Mouse (Mus musculus) mesoderm, embryonic 11.5 days (tissue): ENCODE data around the gene Tdrd3.

Source experiments
- DNase-seq: peaks from one replicate; pipeline ENCODE4 v3.0.0-alpha.2; 2012; ENCODE audit warnings: low read depth, low spot score

Gene Tdrd3

DNA sequence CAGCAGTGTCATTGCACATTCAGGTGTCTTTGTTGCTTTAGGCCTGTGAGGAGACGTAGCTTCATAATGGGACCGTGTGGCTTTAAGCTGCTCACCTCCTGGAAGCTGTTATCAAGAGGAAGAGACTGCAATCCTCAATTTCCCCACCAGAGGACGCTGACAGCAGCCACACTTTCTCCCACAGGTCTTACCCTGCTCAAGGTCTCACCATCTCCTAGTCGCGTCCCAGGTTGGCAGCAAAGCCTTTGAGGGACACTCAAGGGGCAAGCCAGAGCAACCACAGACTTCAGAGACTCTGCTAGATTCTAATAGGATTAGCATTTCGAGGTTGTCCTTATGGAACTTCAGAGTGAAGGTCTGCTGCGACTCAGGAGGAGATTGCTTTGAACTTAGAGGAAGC, 149.8 kb downstream of the Tdrd3 start:
- DNase-seq, result peak; percentile 41

DNA sequence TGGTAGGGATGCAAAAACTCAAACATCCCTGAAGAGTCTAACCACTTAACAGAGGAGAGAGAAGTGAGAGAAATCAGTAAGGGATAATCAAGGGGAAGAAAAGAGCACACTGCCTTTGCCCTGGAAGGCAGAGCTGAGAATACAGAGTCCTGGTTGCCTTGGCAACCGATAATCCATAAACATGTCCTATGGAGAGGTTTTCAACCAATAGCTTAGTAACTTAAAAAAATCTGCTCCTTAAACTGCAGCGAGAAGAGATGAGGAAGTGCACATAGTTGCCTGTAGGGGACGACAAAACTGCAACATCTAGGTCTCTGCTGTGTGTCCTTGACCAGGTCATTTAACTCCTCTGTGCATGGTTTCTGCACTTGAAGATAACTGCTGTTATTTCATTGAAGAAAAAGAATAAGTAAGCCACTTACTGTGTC, 150.6 kb downstream of the Tdrd3 start:
- peak; percentile 47 for DNase-seq

DNA sequence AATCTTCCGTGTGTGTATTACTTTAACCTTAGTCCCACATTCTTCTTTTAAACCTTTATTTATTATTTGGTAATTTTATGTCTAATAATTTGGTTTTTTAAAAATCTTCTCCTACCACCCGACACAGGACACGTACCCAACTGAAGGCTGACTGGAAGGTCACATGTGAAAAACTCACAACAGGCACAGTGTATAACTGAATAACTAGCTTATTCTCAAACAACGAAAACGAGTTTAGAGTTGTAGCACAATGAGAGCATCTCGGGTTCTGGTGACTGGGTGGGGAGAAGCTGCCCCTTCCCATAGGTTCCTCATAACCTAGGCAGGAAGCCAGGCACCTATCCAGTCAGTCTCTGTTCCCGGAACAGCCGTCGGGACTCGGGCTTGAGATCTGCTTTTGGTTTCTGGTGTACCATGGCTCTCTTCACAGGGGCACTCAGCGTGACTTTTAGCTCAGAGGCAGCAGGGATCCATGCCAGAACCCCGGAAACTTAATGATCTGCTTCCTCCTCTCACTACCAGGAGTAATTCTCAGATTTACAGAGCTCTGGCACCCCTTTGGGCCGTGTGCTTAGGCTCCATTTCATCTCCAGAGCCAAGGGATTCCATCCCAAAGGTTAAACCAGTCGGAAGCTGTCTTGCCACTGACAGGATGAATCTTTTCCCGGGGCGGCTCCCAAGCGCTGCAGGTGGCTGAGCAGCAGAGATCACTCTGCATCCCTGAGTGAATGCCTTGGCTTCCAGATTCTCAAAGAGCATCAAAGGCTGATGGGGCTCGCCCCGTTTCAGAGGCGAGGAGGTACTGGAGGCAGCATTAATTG, 151.4 kb downstream of the Tdrd3 start:
- DNase-seq, result peak; percentile 33

DNA sequence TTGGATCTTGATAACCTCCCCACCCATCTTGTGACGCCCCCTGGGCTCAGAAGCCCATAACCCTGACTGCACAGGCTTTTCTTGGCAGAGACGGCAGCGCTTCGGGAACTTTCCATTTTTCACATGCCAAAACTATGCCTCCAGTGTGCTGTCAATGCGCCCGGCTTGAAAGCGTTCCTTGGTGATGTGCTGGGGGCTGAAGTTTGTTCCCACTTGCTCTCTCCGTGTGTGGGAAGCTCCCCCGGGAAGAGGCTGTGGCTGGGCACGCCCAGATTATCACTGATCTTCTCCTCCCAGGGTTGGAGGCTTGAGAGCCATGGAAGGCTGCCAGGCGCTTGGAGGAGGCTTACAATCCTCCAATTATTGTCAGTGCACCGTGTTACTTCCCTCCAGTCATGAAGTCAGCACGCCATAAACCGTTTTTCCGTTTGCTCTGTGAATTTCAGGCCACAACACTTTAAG, 152.0 kb downstream of the Tdrd3 start:
- peak; percentile 12 for DNase-seq

DNA sequence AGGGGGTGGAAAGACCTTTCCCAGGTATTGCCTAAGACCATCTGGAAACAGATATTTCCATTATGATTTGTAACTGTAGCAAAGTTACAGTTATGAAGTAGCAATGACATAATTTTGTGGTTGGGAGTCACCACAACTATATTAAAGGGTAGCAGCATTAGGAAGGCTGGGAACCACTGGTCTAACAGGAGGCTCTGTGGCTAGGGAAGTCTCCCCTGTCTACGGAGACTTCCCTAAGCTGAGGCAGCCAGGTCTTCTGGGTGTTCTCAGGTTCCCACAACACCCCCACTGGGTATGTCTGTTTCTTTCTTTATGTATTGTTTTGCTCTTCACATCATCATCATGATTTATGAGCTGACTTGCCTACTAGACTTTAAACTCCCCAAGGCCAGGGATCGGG, 153.0 kb downstream of the Tdrd3 start:
- no peak for DNase-seq

DNA sequence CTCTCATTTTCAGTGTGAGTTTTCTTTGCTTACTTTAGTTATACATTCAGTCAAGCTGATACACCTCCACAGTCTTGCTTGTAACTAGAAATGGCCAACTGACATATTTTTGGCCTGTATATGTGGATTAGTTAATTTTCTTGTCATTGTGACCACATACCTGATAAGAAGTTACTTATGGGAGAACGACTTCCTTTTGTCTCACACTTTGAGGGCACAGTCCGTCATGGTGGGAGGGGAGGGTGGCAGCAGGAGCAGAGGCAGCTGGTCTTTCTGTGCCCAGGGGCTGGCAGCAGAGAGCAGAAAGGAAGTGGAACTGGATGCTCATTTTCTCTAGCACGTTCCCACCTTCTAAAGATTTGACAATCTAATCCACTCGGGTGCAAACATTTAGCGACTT, 156.0 kb downstream of the Tdrd3 start:
- DNase-seq, result no peak

DNA sequence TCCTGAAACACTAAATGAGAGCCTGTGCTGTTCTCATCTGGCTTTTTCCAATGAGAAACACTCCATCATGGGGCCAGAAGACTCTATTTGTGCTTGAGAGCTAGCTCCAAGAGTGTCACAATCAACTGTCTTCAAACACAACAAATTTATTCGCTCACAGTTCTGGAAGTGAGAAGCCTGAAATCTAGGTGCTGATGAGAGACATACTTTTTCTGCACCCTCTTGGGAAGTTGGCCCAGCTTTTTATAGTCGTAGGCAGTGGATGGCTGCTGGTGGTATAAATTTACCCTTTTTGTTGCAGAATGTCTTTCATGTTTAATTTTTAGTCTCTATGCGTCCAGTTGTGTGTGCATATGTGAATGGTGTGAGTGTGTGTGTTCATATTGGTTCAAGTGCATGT, 166.2 kb downstream of the Tdrd3 start:
- DNase-seq, result no peak
